In the genomic region with DNA sequence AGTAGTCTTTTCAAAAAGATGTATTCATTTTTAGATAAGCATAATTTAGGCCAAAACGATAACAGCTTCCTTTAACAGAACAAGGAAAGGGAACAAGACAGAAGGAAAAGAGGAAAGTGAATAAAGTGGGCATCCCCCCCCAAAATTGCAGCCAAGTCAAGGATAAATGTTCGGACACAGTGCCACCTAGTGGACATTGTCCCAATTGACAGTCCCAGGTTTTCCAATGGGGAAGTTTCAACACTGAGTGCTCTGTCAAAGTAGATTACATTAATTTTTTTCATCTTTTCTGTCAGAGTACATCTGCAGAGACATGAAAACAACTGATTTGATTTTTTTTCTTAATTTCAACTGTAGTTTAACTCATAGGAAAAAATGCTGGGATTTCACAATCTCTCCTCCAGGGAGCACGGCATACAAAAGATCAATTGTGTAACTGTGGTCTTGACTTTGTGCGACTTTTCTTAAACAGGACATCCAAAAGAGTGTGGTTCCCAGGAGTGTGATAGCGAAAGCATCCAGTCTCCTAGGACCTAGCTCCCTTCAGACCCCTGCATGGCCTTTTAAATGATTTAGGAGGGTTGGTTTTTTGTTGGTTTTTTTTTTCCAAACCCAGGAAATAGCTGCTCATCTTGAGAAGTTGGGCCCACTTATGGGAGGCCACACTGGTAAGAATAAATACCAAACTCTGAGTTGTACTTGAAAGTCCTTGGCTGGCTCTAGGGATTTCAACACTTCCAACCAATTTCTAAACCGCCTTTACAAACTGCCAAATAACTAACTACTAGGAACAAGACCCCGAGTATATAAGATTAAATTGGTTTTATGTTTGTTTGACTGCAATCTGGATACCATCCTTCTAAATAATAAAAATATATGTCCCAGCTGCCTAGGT, we compare ENCODE assay signal across 9 mouse cellular contexts. TPM values are rescaled to one million over a fixed set of nuclear protein-coding genes. Genes with fewer than 3 reads are reported as not detected.
DNase-seq lines count a peak whose midpoint lies in the region; ATAC-seq lines count a peak whose summit lies in the region.
"Had no signal": no experiment of that assay in that cellular context is flagged by ENCODE, and none has a peak within 500 bp of the region (broad histone marks: within the 10 kb centered on the region; RNA-seq: fewer than 3 reads in every experiment).

No protein-coding gene starts in this region.

- H3K9ac ChIP-seq in forebrain, embryonic 16.5 days (replicated peaks; ENCODE audit: low read depth, low read length): no peak overlapping the region
- no peak overlapping the region for H3K9ac ChIP-seq in limb, embryonic 11.5 days (ENCODE audit: low read length)
- H3K9ac ChIP-seq: neural tube, embryonic 13.5 days had no signal

- peaks cover 73% of the 10 kb centered on the region for H3K27me3 ChIP-seq in forebrain, embryonic 10.5 days (ENCODE audit: poor library complexity, severe bottlenecking)
- no peaks in the 10 kb centered on the region for H3K27me3 ChIP-seq in forebrain, embryonic 16.5 days (replicated peaks; ENCODE audit: control insufficient read depth, insufficient read depth, low read length)
- no peaks in the 10 kb centered on the region for H3K27me3 ChIP-seq in limb, embryonic 11.5 days (ENCODE audit: control insufficient read depth, insufficient read depth, low read length)

- no peak overlapping the region for H3K27ac ChIP-seq in forebrain, embryonic 10.5 days
- no peak overlapping the region for H3K27ac ChIP-seq in forebrain, embryonic 16.5 days (ENCODE audit: low read length)
- H3K27ac ChIP-seq in limb, embryonic 11.5 days (replicated peaks; ENCODE audit: low read depth, low read length): no peak overlapping the region
- H3K27ac ChIP-seq: neural tube, embryonic 13.5 days had no signal

- DNase-seq in forebrain, embryonic 10.5 days (ENCODE audit: extremely low spot score, low spot score): peak; percentile 39
- DNase-seq in ovary, postnatal 14 days (ENCODE audit: low spot score): peak; percentile 58
- no peak for DNase-seq in ovary, adult 18-20 months (ENCODE audit: low spot score)
- DNase-seq in brain, embryonic 18.5 days (ENCODE audit: low read depth, low spot score): peak; percentile 60
- peak; percentile 59 for DNase-seq in forelimb bud, embryonic 11.5 days (ENCODE audit: low read depth, low spot score)
- peak; percentile 77 for DNase-seq in limb, embryonic 11.5 days (ENCODE audit: low spot score)
- peak; percentile 71 to 82 for DNase-seq in right cerebral cortex, postnatal 10 days (ENCODE audit: low spot score in 2 of 2)

- H3K36me3 ChIP-seq in forebrain, embryonic 10.5 days (replicated peaks): no peaks in the 10 kb centered on the region
- no peaks in the 10 kb centered on the region for H3K36me3 ChIP-seq in forebrain, embryonic 16.5 days (ENCODE audit: control insufficient read depth, insufficient read depth)
- H3K36me3 ChIP-seq in limb, embryonic 11.5 days (ENCODE audit: control insufficient read depth, insufficient read depth, low read length): no peaks in the 10 kb centered on the region
- H3K36me3 ChIP-seq: neural tube, embryonic 13.5 days had no signal

- H3K4me3 ChIP-seq in forebrain, embryonic 10.5 days: no peak overlapping the region
- no peak overlapping the region for H3K4me3 ChIP-seq in forebrain, embryonic 16.5 days (replicated peaks; ENCODE audit: low read length)
- H3K4me3 ChIP-seq in limb, embryonic 11.5 days (ENCODE audit: low read depth, low read length): no peak overlapping the region
- H3K4me3 ChIP-seq: neural tube, embryonic 13.5 days had no signal

- WGBS in forebrain, embryonic 10.5 days: 35% methylated on average over 7 of the region's 7 CpGs
- WGBS in forebrain, embryonic 16.5 days: 27% methylated on average over 7 of the region's 7 CpGs
- WGBS in limb, embryonic 11.5 days: 45% methylated on average over 7 of the region's 7 CpGs

- H3K9me3 ChIP-seq in forebrain, embryonic 10.5 days: no peaks in the 10 kb centered on the region
- no peaks in the 10 kb centered on the region for H3K9me3 ChIP-seq in forebrain, embryonic 16.5 days (ENCODE audit: control insufficient read depth, low read length)
- H3K9me3 ChIP-seq in limb, embryonic 11.5 days (ENCODE audit: control insufficient read depth, low read length): no peaks in the 10 kb centered on the region
- H3K9me3 ChIP-seq: neural tube, embryonic 13.5 days had no signal

- ATAC-seq in forebrain, embryonic 16.5 days: no peak
- no peak for ATAC-seq in limb, embryonic 11.5 days (ENCODE audit: insufficient number of reproducible peaks, low FRiP score, low TSS enrichment, low read depth)

- H3K4me1 ChIP-seq in forebrain, embryonic 10.5 days: peaks cover 55% of the 10 kb centered on the region
- H3K4me1 ChIP-seq in forebrain, embryonic 16.5 days (replicated peaks; ENCODE audit: control insufficient read depth, insufficient read depth, low read length): peaks cover 25% of the 10 kb centered on the region
- H3K4me1 ChIP-seq in limb, embryonic 11.5 days (ENCODE audit: control insufficient read depth, insufficient read depth, low read length): no peaks in the 10 kb centered on the region

- no peak overlapping the region for H3K4me2 ChIP-seq in forebrain, embryonic 16.5 days (ENCODE audit: low read length)
- no peak overlapping the region for H3K4me2 ChIP-seq in limb, embryonic 11.5 days (ENCODE audit: low read depth, severe bottlenecking)
- H3K4me2 ChIP-seq: neural tube, embryonic 13.5 days had no signal

RNA-seq across cellular contexts. Expression of a gene that starts 19.7 kb away (rescaled TPM):
- polyA plus RNA-seq in forebrain, embryonic 10.5 days (2016; fragmentation: Nextera tagmentation; extraction: Ambion mirVana): 0.19 and 0.26 TPM in 2 replicates
- 0.15 and 0.17 TPM in 2 replicates for polyA plus RNA-seq in forebrain, embryonic 16.5 days (2015; fragmentation: Nextera tagmentation; extraction: Ambion mirVana)
- polyA plus RNA-seq in limb, embryonic 11.5 days (2014; fragmentation: Nextera tagmentation; extraction: Ambion mirVana): 0.18 TPM in 1 of 2 replicates, not detected in the other
- polyA plus RNA-seq: neural tube, embryonic 13.5 days had no signal
